Mouse (Mus musculus): Measurements from ENCODE around the gene Ckb.

Ckb gene

GRCm38 (mm10) chr12:111677882-111678669, 5.9 kb upstream of the Ckb start, which contains the start of gene Trmt61a:
Gene Trmt61a (plus strand): TSS chr12:111678105.
- Histone ChIP-seq H3K4me1 (replicated peaks; ENCODE audit: low read depth, low read length) (peaks cover 95% of the 10 kb centered on the region), H3K36me3 (ENCODE audit: insufficient read depth, low read length) (peaks cover 44% of the 10 kb centered on the region), H3K27me3 (ENCODE audit: insufficient read depth, low read length) (peaks cover 11% of the 10 kb centered on the region), H3K4me3 (replicated peaks; ENCODE audit: low read length) (peak within 1 kb of the TSS; percentile 97), H3K9me3 (ENCODE audit: low read length) (no peaks in the 10 kb centered on the region)
- TF ChIP-seq NANOG (IDR thresholded peaks at IDR 0.05; ENCODE audit: borderline replicate concordance, low read length) (no peak), CTCF (conservative IDR thresholded peaks at IDR 0.05; ENCODE audit: low read length) (no peak), POU5F1 (IDR thresholded peaks at IDR 0.05; ENCODE audit: borderline replicate concordance, low read length) (no peak)

- peaks cover 37% of the 10 kb centered on the region for H3K36me3 ChIP-seq (ENCODE audit: insufficient read depth, low read length)
- peak overlapping the region; percentile 97 for H3K4me3 ChIP-seq (replicated peaks; ENCODE audit: low read length)
- H3K4me1 ChIP-seq (replicated peaks; ENCODE audit: low read depth, low read length), result peaks cover 95% of the 10 kb centered on the region
- peaks cover 18% of the 10 kb centered on the region for H3K27me3 ChIP-seq (ENCODE audit: insufficient read depth, low read length)
- no peak for TF ChIP-seq POU5F1 (IDR thresholded peaks at IDR 0.05; ENCODE audit: borderline replicate concordance, low read length)
- no peak for TF ChIP-seq NANOG (IDR thresholded peaks at IDR 0.05; ENCODE audit: borderline replicate concordance, low read length)
- TF ChIP-seq CTCF (conservative IDR thresholded peaks at IDR 0.05; ENCODE audit: low read length), result no peak
- H3K9me3 ChIP-seq (ENCODE audit: low read length), result no peaks in the 10 kb centered on the region
Measured at GRCm38 (mm10) chr12:111677421-111677820, 5.3 kb upstream of the Ckb start.

DNA sequence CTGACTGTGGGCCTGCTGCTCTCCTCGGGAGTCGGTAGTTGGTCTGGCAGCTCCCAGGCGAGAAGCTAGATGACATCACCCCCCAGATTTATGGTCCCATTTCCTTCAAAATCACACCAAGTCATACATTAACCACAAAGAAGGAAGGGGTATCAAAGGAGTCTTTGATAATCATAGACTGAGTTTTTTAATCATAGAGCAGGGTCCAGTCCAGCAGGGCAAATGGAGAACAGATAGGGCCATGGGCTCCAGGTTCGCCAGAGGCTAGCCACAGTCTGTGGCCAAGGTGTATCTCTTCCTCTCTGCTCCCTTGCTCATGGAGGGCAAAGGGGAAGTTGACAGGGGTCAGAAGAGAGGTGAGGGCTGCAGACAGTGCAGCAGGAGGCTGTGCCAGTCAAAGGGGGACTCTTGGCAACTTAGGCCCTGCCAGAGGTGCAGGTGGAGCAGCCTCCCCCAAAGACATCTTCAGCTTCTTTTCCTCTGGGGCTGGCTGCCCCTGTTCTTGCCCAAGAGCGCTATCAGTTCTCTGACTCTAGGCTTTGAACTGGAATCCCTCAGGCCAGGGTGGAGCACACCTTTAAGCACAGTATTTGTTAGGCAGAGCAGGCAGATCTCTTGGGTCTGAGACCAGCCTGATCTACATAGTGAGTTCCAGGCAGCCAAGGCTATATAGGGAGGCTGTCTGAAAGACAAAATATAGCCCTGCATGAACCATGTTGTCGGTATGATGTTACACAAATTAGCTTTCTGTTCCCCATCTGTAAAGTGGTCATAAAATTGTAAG, 3.9 kb upstream of the Ckb start:
- no peak for TF ChIP-seq POU5F1 (IDR thresholded peaks at IDR 0.05; ENCODE audit: borderline replicate concordance, low read length)
- no peak for TF ChIP-seq NANOG (IDR thresholded peaks at IDR 0.05; ENCODE audit: borderline replicate concordance, low read length)
- TF ChIP-seq CTCF (conservative IDR thresholded peaks at IDR 0.05; ENCODE audit: low read length), result no peak
- H3K36me3 ChIP-seq (ENCODE audit: insufficient read depth, low read length), result peaks cover 30% of the 10 kb centered on the region
- peaks cover 23% of the 10 kb centered on the region for H3K27me3 ChIP-seq (ENCODE audit: insufficient read depth, low read length)
- H3K4me3 ChIP-seq (replicated peaks; ENCODE audit: low read length), result 0 out of 2 replicates have a peak overlapping the region, but pooled peaks have one; percentile 29
- H3K9me3 ChIP-seq (ENCODE audit: low read length), result no peaks in the 10 kb centered on the region
- peaks cover 82% of the 10 kb centered on the region for H3K4me1 ChIP-seq (replicated peaks; ENCODE audit: low read depth, low read length)

DNA sequence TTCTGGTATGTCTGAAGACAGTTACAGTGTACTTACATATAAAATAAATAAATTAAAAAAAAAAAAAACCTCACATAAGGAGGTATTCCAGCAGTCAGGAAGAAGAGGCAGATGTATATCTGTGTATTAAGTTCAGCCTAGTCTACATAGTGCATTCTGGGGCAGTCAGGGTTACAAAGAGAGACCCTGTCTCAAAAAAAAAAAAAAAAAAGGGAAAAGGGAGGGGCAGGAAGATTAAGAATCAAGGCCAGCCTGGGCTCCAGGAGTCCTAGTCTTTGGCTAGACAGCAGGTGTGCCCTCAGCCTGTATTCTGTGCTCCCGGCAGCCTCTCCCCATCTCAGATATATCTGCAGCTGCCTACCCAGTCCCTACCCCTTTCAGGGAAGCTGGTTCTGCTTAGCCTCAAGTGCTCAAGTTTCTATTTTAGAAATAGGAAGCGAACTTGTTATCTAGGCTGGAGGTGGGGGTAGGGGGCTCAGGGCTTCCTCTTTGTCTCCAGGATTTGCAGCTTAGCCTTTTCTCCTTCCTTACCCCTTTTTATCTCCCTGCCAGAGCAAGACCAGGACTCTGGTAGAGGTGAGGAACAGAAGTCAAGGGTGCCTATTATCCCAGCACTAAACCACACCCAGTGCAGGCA, 2.8 kb upstream of the Ckb start:
- Histone ChIP-seq H3K9me3 (ENCODE audit: low read length) (no peaks in the 10 kb centered on the region), H3K27me3 (ENCODE audit: insufficient read depth, low read length) (peaks cover 23% of the 10 kb centered on the region), H3K4me1 (replicated peaks; ENCODE audit: low read depth, low read length) (peaks cover 81% of the 10 kb centered on the region), H3K4me3 (replicated peaks; ENCODE audit: low read length) (peak overlapping the region; percentile 20; the same call in 1 of the 2 replicates), H3K36me3 (ENCODE audit: insufficient read depth, low read length) (peaks cover 29% of the 10 kb centered on the region)
- no peak for TF ChIP-seq CTCF (conservative IDR thresholded peaks at IDR 0.05; ENCODE audit: low read length)
- TF ChIP-seq POU5F1 (IDR thresholded peaks at IDR 0.05; ENCODE audit: borderline replicate concordance, low read length), result no peak
- no peak for TF ChIP-seq NANOG (IDR thresholded peaks at IDR 0.05; ENCODE audit: borderline replicate concordance, low read length)

DNA sequence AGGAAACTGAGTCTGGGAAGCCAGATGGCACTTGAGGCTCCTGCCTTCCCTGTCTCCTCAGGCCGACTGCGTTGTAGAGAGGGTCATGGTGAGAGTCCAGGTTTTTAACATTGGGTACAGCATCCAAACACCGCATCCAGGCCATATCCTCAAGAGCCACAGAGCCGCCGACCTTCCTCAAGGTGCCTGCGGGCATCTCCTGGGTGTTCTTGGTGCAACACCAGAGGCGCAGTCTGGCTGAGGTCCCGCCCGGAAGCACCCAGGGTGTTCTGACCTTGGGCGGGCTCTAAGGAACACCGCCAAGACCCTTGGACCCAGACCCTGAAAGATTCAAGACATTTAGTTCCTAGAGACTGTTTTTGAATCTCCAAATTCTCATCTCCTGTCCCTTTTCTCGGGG, 443 bp upstream of the Ckb start:
- TF ChIP-seq NANOG (IDR thresholded peaks at IDR 0.05; ENCODE audit: borderline replicate concordance, low read length), result no peak
- H3K27me3 ChIP-seq (ENCODE audit: insufficient read depth, low read length), result peaks cover 23% of the 10 kb centered on the region
- H3K9me3 ChIP-seq (ENCODE audit: low read length), result no peaks in the 10 kb centered on the region

DNA sequence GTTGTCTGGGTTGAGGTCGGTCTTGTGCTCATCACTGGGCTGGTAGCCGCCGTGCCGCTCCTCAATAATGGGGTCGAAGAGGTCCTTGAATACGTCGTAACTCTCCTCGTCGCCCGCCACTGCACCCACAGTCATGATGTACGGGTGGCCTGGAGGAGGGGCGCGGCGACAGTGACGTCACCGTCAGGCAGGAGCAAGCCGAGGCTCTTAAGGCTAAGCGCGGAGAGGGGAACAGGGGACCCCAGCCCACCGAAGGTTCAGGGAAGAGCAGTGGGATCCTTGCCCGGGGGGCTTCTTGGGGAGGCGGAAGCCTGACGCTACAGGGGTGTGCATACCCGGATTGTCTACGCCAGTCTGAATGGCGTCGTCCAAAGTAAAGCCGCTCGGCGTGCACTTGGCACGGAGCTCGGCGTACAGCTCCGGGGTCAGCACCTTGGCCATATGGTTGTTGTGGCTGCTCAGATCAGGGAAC, 671 bp downstream of the Ckb start:
- TF ChIP-seq POU5F1 (IDR thresholded peaks at IDR 0.05; ENCODE audit: borderline replicate concordance, low read length), result no peak
- TF ChIP-seq NANOG (IDR thresholded peaks at IDR 0.05; ENCODE audit: borderline replicate concordance, low read length), result no peak
- no peak for TF ChIP-seq CTCF (conservative IDR thresholded peaks at IDR 0.05; ENCODE audit: low read length)
- Histone ChIP-seq H3K4me1 (replicated peaks; ENCODE audit: low read depth, low read length) (peaks cover 72% of the 10 kb centered on the region), H3K4me3 (replicated peaks; ENCODE audit: low read length) (peak overlapping the region; percentile 89), H3K36me3 (ENCODE audit: insufficient read depth, low read length) (peaks cover 37% of the 10 kb centered on the region), H3K9me3 (ENCODE audit: low read length) (no peaks in the 10 kb centered on the region), H3K27me3 (ENCODE audit: insufficient read depth, low read length) (peaks cover 23% of the 10 kb centered on the region)

More for the DNA sequence above, 443 bp upstream of the Ckb start:
- H3K4me1 ChIP-seq (replicated peaks; ENCODE audit: low read depth, low read length), result peaks cover 82% of the 10 kb centered on the region
- H3K4me3 ChIP-seq (replicated peaks; ENCODE audit: low read length), result peak overlapping the region; percentile 89
- H3K36me3 ChIP-seq (ENCODE audit: insufficient read depth, low read length), result peaks cover 37% of the 10 kb centered on the region

DNA sequence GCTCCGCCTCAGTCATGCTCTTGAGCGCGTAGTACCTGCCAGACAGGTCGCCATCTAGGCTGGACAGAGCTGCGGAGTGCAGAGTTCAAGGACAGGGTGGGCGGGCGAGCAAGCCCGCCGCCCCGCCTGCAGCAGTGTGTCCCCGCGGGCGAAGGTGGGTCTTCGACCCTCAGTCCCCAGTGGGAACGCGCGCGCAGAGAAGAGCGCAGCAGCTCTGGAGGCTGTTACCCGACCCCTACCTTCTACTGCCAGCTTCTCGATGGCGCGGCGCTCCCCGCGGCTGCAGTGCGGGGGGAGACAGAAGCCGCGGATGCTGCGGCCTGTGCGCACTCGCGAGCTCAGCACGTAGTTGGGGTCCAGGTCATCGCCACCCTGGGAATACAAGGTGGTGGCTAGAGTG, 1.2 kb downstream of the Ckb start:
- Histone ChIP-seq H3K4me1 (replicated peaks; ENCODE audit: low read depth, low read length) (peaks cover 72% of the 10 kb centered on the region), H3K4me3 (replicated peaks; ENCODE audit: low read length) (peak overlapping the region; percentile 89), H3K9me3 (ENCODE audit: low read length) (no peaks in the 10 kb centered on the region), H3K36me3 (ENCODE audit: insufficient read depth, low read length) (peaks cover 37% of the 10 kb centered on the region), H3K27me3 (ENCODE audit: insufficient read depth, low read length) (peaks cover 23% of the 10 kb centered on the region)
- TF ChIP-seq NANOG (IDR thresholded peaks at IDR 0.05; ENCODE audit: borderline replicate concordance, low read length) (no peak), POU5F1 (IDR thresholded peaks at IDR 0.05; ENCODE audit: borderline replicate concordance, low read length) (no peak), CTCF (conservative IDR thresholded peaks at IDR 0.05; ENCODE audit: low read length) (no peak)

All from E14TG2a.4 (cell line).